Mouse (Mus musculus): ENCODE results near the gene Efna3. TPM values are rescaled to one million over a fixed set of nuclear protein-coding genes. Genes with fewer than 3 reads are reported as not detected.

Efna3 gene
- polyA plus RNA-seq, 1 experiment from 2014 or later = 17.6 TPM

DNA sequence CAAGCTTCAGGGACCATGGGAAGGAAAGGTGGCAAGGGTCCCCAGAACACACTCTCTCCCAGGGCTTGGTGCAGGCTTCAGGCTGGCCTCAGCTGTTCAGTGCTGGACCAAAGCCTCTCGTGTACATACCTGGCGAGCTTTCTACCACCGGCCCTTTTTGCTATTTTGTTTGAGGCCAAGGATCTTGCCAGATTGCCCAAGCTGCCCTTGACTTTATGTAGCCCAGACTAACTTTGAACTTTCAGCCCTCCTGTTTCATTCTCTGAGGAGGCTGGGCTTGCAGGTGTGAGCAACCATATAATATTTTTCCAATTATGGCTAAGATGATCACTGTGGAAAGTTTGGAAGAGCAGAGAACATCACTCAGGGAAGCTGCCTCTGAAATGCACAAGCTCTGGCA lies 38.5 kb downstream of the Efna3 start:
- H3K4me3 ChIP-seq (replicated peaks) = no peak overlapping the region
- no peak overlapping the region for H3K4me2 ChIP-seq
- no peaks in the 10 kb centered on the region for H3K9me3 ChIP-seq
- no peak overlapping the region for H3K27ac ChIP-seq
- no peak for ATAC-seq (ENCODE audit: insufficient number of reproducible peaks, insufficient read depth, low FRiP score, low TSS enrichment, low read depth)
- H3K9ac ChIP-seq (replicated peaks) = no peak overlapping the region
- H3K4me1 ChIP-seq (replicated peaks) = peaks cover 53% of the 10 kb centered on the region
- peaks cover 18% of the 10 kb centered on the region for H3K27me3 ChIP-seq
- 90% methylated on average over 3 of the region's 3 CpGs for WGBS
- H3K36me3 ChIP-seq = no peaks in the 10 kb centered on the region

GRCm38 (mm10) chr3:89282291-89282643 lies 40.5 kb downstream of the Efna3 start:
- no peak overlapping the region; the same call in 1 of the 2 replicates for H3K4me2 ChIP-seq
- no peak for ATAC-seq (ENCODE audit: insufficient number of reproducible peaks, insufficient read depth, low FRiP score, low TSS enrichment, low read depth)
- no peak overlapping the region for H3K4me3 ChIP-seq (replicated peaks)
- H3K9ac ChIP-seq (replicated peaks) = no peak overlapping the region
- peaks cover 57% of the 10 kb centered on the region for H3K4me1 ChIP-seq (replicated peaks)
- H3K27ac ChIP-seq = no peak overlapping the region
- 21% methylated on average over 4 of the region's 4 CpGs for WGBS
- no peaks in the 10 kb centered on the region for H3K9me3 ChIP-seq
- H3K36me3 ChIP-seq = no peaks in the 10 kb centered on the region
- H3K27me3 ChIP-seq = peaks cover 18% of the 10 kb centered on the region

DNA sequence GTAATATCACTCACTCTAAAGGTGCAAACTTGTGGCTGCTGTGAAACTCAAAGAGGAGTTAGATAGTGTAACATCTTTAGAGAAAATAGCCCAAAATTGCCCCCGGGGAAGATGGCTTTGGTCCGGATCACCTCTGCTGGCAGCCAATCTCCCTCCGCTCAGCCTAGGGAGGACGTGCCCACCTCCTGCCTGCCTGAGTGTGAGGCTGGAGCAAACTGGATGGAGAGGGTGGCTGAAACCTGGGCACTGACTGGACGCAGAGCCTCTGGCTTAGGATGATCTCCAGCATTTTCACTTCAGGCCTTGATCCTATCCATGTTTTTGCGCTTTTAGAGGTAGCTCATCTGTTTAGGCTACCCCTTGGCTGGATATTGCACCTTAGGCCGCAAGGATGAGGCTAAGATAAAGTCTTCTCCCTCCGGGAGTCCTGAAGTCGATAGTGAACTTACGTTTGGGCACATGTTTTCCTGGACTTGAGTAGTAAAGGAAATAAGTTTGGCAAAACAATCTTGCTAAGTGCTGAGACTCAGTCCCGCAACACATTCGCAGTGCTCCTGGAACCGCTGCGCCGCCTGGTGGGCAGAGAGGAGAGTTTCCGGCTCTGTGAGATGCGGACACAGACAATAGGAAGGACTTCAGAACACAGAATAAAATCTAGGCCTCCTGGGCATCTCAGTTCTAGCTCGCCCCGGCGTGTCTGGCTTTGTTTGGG lies 41.0 kb downstream of the Efna3 start:
- Histone ChIP-seq H3K27me3 (peaks cover 18% of the 10 kb centered on the region), H3K4me2 (peak overlapping the region; percentile 91), H3K27ac (peak overlapping the region; percentile 82; the same call in 1 of the 2 replicates), H3K4me1 (replicated peaks) (peaks cover 57% of the 10 kb centered on the region), H3K36me3 (no peaks in the 10 kb centered on the region), H3K4me3 (replicated peaks) (peak overlapping the region; percentile 59), H3K9me3 (no peaks in the 10 kb centered on the region), H3K9ac (replicated peaks) (peak overlapping the region; percentile 35; the same call in 1 of the 2 replicates)
- no peak for ATAC-seq (ENCODE audit: insufficient number of reproducible peaks, insufficient read depth, low FRiP score, low TSS enrichment, low read depth)
- 10% methylated on average over 20 of the region's 20 CpGs for WGBS

- Histone ChIP-seq H3K4me2 (peak within 1 kb of the TSS; percentile 91), H3K9me3 (no peaks in the 10 kb centered on the region), H3K9ac (replicated peaks) (peak within 1 kb of the TSS; percentile 72), H3K27ac (peak within 1 kb of the TSS; percentile 82), H3K36me3 (peaks cover 4% of the 10 kb centered on the region), H3K4me1 (replicated peaks) (peaks cover 59% of the 10 kb centered on the region), H3K4me3 (replicated peaks) (peak within 1 kb of the TSS; percentile 59), H3K27me3 (peaks cover 18% of the 10 kb centered on the region)
- under 1% methylated on average over 52 of the region's 52 CpGs for WGBS
- peak; percentile 18; the same call in 1 of the 2 replicates for ATAC-seq (ENCODE audit: insufficient number of reproducible peaks, insufficient read depth, low FRiP score, low TSS enrichment, low read depth)
These were observed 41.9 kb downstream of the Efna3 start, which contains the start of gene Efna1 for GRCm38 (mm10) chr3:89280606-89281511. Efna1 (minus strand) TSS chr3:89281142.

DNA sequence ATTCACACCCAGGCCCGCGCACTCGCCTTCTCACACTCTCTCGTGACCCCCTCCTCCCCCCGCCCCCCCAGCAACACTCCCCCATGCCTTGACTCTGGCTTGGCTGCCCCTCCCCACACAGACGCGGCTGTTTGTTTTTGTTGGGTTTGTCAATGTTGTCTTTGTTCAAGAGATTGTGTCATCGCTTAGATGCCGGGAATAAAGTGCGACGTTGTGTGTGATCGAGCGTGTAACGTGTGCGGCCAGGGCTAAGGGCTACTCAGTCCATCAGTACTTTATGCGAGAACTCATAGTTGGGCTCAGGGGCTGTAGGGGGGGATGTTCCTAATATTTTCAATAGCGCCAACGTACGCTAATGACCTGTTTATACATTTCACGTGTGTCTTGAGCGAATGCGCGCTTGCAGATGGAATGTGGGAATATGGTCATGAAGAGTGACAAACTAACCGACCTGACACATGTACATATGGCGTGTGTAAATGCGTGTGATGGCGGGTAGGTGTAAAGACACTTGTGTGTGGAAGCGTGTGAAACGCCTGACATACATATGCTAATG lies 42.6 kb downstream of the Efna3 start:
- peak overlapping the region; percentile 91 for H3K4me2 ChIP-seq
- peaks cover 11% of the 10 kb centered on the region for H3K36me3 ChIP-seq
- H3K4me1 ChIP-seq (replicated peaks) = peaks cover 59% of the 10 kb centered on the region
- ATAC-seq (ENCODE audit: insufficient number of reproducible peaks, insufficient read depth, low FRiP score, low TSS enrichment, low read depth) = no peak
- peaks cover 18% of the 10 kb centered on the region for H3K27me3 ChIP-seq
- H3K27ac ChIP-seq = peak overlapping the region; percentile 82
- peak overlapping the region; percentile 72 for H3K9ac ChIP-seq (replicated peaks)
- H3K9me3 ChIP-seq = no peaks in the 10 kb centered on the region
- peak overlapping the region; percentile 59 for H3K4me3 ChIP-seq (replicated peaks)
- under 1% methylated on average over 29 of the region's 29 CpGs for WGBS

- peak overlapping the region; percentile 82 for H3K27ac ChIP-seq
- peaks cover 18% of the 10 kb centered on the region for H3K36me3 ChIP-seq
- peaks cover 14% of the 10 kb centered on the region for H3K27me3 ChIP-seq
- H3K4me2 ChIP-seq = peak overlapping the region; percentile 91
- peak overlapping the region; percentile 59 for H3K4me3 ChIP-seq (replicated peaks)
- H3K4me1 ChIP-seq (replicated peaks) = peaks cover 55% of the 10 kb centered on the region
- H3K9ac ChIP-seq (replicated peaks) = peak overlapping the region; percentile 72
- H3K9me3 ChIP-seq = no peaks in the 10 kb centered on the region
- ATAC-seq (ENCODE audit: insufficient number of reproducible peaks, insufficient read depth, low FRiP score, low TSS enrichment, low read depth) = peak; percentile 72
- 1% methylated on average over 35 of the region's 35 CpGs for WGBS
These were observed 43.4 kb downstream of the Efna3 start for GRCm38 (mm10) chr3:89279153-89279890.

- H3K36me3 ChIP-seq = peaks cover 20% of the 10 kb centered on the region
- peak overlapping the region; percentile 82 for H3K27ac ChIP-seq
- peak overlapping the region; percentile 72 for H3K9ac ChIP-seq (replicated peaks)
- peak overlapping the region; percentile 59 for H3K4me3 ChIP-seq (replicated peaks)
- peaks cover 55% of the 10 kb centered on the region for H3K4me1 ChIP-seq (replicated peaks)
- no peaks in the 10 kb centered on the region for H3K9me3 ChIP-seq
- 7% methylated on average over 8 of the region's 8 CpGs for WGBS
- ATAC-seq (ENCODE audit: insufficient number of reproducible peaks, insufficient read depth, low FRiP score, low TSS enrichment, low read depth) = no peak
- H3K27me3 ChIP-seq = peaks cover 14% of the 10 kb centered on the region
- peak overlapping the region; percentile 91 for H3K4me2 ChIP-seq
These were observed 44.1 kb downstream of the Efna3 start for GRCm38 (mm10) chr3:89278643-89279042.

GRCm38 (mm10) chr3:89278107-89278506 lies 44.7 kb downstream of the Efna3 start:
- Histone ChIP-seq H3K9me3 (no peaks in the 10 kb centered on the region), H3K27me3 (peaks cover 14% of the 10 kb centered on the region), H3K4me2 (peak overlapping the region; percentile 91), H3K27ac (peak overlapping the region; percentile 82), H3K9ac (replicated peaks) (peak overlapping the region; percentile 72), H3K4me3 (replicated peaks) (peak overlapping the region; percentile 59), H3K4me1 (replicated peaks) (peaks cover 55% of the 10 kb centered on the region), H3K36me3 (peaks cover 24% of the 10 kb centered on the region)
- no peak for ATAC-seq (ENCODE audit: insufficient number of reproducible peaks, insufficient read depth, low FRiP score, low TSS enrichment, low read depth)
- 46% methylated on average over 7 of the region's 7 CpGs for WGBS

- ATAC-seq (ENCODE audit: insufficient number of reproducible peaks, insufficient read depth, low FRiP score, low TSS enrichment, low read depth) = no peak
- Histone ChIP-seq H3K4me1 (replicated peaks) (peaks cover 55% of the 10 kb centered on the region), H3K4me3 (replicated peaks) (peak overlapping the region; percentile 59), H3K9me3 (no peaks in the 10 kb centered on the region), H3K4me2 (peak overlapping the region; percentile 91), H3K9ac (replicated peaks) (peak overlapping the region; percentile 72), H3K36me3 (peaks cover 27% of the 10 kb centered on the region), H3K27me3 (peaks cover 14% of the 10 kb centered on the region), H3K27ac (peak overlapping the region; percentile 82)
- WGBS = 30% methylated on average over 14 of the region's 14 CpGs
These were observed 45.3 kb downstream of the Efna3 start for GRCm38 (mm10) chr3:89277281-89278021.

DNA sequence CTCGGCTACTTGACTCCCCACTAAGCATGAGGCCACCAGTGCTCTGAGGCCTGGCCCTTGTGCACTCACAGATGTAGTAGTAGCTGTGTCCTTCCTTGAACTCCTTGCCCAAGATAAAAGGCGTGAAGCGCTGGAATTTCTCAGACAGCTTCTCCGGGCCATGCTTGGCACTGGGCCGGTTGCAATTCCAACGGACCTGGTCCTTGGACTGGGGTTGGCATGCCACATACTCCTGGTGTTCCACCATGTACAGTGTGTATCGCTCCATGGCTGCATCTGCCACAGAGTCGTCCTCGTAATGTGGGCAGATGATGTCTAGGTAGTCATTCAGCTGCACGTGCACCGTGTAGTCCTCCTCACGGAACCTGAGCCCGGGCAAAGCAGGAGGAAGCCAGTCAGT lies 46.7 kb downstream of the Efna3 start:
- Histone ChIP-seq H3K9me3 (no peaks in the 10 kb centered on the region), H3K4me3 (replicated peaks) (no peak overlapping the region), H3K4me2 (no peak overlapping the region), H3K4me1 (replicated peaks) (peaks cover 42% of the 10 kb centered on the region), H3K27me3 (peaks cover 10% of the 10 kb centered on the region; the same call in 1 of the 2 replicates), H3K9ac (replicated peaks) (no peak overlapping the region), H3K36me3 (peaks cover 40% of the 10 kb centered on the region), H3K27ac (no peak overlapping the region)
- ATAC-seq (ENCODE audit: insufficient number of reproducible peaks, insufficient read depth, low FRiP score, low TSS enrichment, low read depth) = no peak
- WGBS = 92% methylated on average over 13 of the region's 13 CpGs

All from limb, embryonic 12.5 days (tissue).